Mouse (Mus musculus) hematopoietic stem cell, adult 5-6 weeks (primary cell): ENCODE results near the gene Usp3. TPM values are rescaled to one million over a fixed set of nuclear protein-coding genes. Genes with fewer than 3 reads are reported as not detected.
A peak's percentile ranks its signal among the peaks of the same experiment; 100 is the strongest.

Source experiments
- ATAC-seq, 2 experiments: fragments of 125-278 bp in 1 of 2; replicated peaks in 1 of 2; 2 replicates each; pipeline ENCODE4 v1.8.0; 2016 to 2017; ENCODE audit warnings: inconsistent platforms in 2 of 2, mild to moderate bottlenecking in 2 of 2, moderate number of reproducible peaks in 2 of 2, low read depth in 1 of 2, moderate TSS enrichment in 1 of 2; ENCODE audit not compliant: low FRiP score in 2 of 2, poor library complexity in 2 of 2, severe bottlenecking in 2 of 2, insufficient read depth in 1 of 2, low TSS enrichment in 1 of 2
- total RNA-seq: library from RNA; stranded (forward); fragments of 172-1452, 232-1000 nt; gene quantifications from 2 replicates; pipeline ENCODE4 v1.2.3, GENCODE M21; 2017

The Usp3 gene
- total RNA-seq, 1 experiment from 2014 or later = 39.4 TPM

- ATAC-seq = no peak
These were observed 88.4 kb downstream of the Usp3 start for GRCm38 (mm10) chr9:66504518-66504917.

GRCm38 (mm10) chr9:66503879-66504411 is 89.0 kb downstream of the Usp3 start:
- ATAC-seq = no peak

DNA sequence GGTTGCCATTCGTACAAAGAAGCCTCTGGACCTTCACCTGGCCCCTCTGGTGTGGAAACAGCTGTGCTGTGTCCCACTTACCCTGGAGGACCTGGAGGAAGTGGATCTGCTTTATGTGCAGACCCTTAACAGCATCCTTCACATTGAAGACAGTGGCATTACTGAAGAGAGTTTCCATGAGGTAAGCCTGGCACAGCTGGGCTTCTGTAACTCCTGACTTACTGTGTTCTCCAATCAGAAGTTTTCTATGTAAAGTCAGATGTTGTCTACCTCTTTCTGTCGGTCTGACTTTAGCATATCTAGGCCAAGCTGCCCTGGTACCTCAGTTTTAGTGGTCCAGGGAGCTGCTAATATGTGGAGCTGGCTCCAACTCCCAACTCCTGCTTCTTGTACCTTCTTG is 91.7 kb downstream of the Usp3 start:
- no peak for ATAC-seq

GRCm38 (mm10) chr9:66493992-66494391 is 99.0 kb downstream of the Usp3 start:
- no peak for ATAC-seq

DNA sequence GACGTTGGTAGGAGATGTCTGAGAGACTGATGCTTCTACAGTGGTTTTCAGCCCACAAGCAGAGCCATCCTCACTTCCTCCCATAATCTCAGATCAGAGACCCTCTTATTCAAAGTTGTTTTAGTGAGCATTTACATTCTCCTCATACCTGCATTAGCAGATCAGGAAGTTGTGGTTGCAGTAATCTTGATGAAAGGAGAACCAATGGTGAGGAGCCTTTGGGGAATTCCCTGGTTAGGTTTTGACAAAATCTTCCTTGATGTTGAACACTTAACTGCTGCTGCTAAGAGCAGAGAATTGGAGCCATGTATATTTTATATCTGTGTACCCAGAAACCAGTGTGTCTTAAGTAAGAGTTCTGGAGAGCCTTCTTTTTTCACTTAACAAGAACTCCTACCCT is 100.6 kb downstream of the Usp3 start:
- no peak; a peak in 1 of 4 replicates for ATAC-seq

- ATAC-seq = no peak
These were observed 104.2 kb downstream of the Usp3 start for GRCm38 (mm10) chr9:66488786-66489185.

- no peak for ATAC-seq
These were observed 109.5 kb downstream of the Usp3 start for GRCm38 (mm10) chr9:66483429-66483828.

GRCm38 (mm10) chr9:66477785-66478184 is 115.2 kb downstream of the Usp3 start:
- ATAC-seq = no peak

GRCm38 (mm10) chr9:66465087-66465486 is 127.9 kb downstream of the Usp3 start:
- peak in 1 of 2 experiments; percentile 32; a peak in 1 of 4 replicates for ATAC-seq

Other genes with a start within 250 kb of the Usp3 start
- gene Herc1, start 242.7 kb downstream of the Usp3 start, total RNA-seq = 82.6 and 100 TPM in 2 replicates
- gene Fbxl22, start 78.5 kb downstream of the Usp3 start, total RNA-seq = 2.1 and 2.3 TPM in 2 replicates
- 1.9 and 2.4 TPM in 2 replicates for gene Car12, start 120.5 kb upstream of the Usp3 start, total RNA-seq
- gene Aph1b, start 202.3 kb upstream of the Usp3 start, total RNA-seq = 3.1 and 5.8 TPM in 2 replicates
- gene Gm10647, start 203.9 kb upstream of the Usp3 start, total RNA-seq = 0.38 TPM in 1 of 2 replicates, not detected in the other
- 1.4 and 5.5 TPM in 2 replicates for gene Aph1c, start 241.6 kb upstream of the Usp3 start, total RNA-seq